Mouse (Mus musculus): ENCODE results near the gene Zscan10.
"Not testable (repeated sequence)": the region's sequence is repeated elsewhere in the genome, so short reads cannot be mapped to it uniquely, and the experiment has no call there.

The Zscan10 gene

GRCm38 (mm10) chr17:23587253-23587652 is 13.4 kb upstream of the Zscan10 start:
- no peak for DNase-seq (ENCODE audit: low spot score in 2 of 2)

GRCm38 (mm10) chr17:23592208-23592925 is 8.3 kb upstream of the Zscan10 start:
- DNase-seq (ENCODE audit: low spot score in 2 of 2) = peak; percentile 80 to 86

GRCm38 (mm10) chr17:23592926-23593300 is 7.7 kb upstream of the Zscan10 start:
- no peak for DNase-seq (ENCODE audit: low spot score in 2 of 2)

GRCm38 (mm10) chr17:23595139-23595538 is 5.5 kb upstream of the Zscan10 start:
- DNase-seq (ENCODE audit: low spot score in 2 of 2) = not testable (repeated sequence)

- peak; percentile 84 to 88 for DNase-seq (ENCODE audit: low spot score in 2 of 2)
Observed at GRCm38 (mm10) chr17:23598582-23599552, 1.8 kb upstream of the Zscan10 start, which contains the start of gene Zfp13. Gene Zfp13 (minus strand): TSS chr17:23599487.

GRCm38 (mm10) chr17:23599605-23600063 is 1.0 kb upstream of the Zscan10 start:
- peak in 1 of 2 experiments; percentile 20 for DNase-seq (ENCODE audit: low spot score in 2 of 2)

- no peak for DNase-seq (ENCODE audit: low spot score in 2 of 2)
Observed at GRCm38 (mm10) chr17:23601836-23602585, 1.4 kb downstream of the Zscan10 start.

GRCm38 (mm10) chr17:23603077-23603476 is 2.4 kb downstream of the Zscan10 start:
- no peak for DNase-seq (ENCODE audit: low spot score in 2 of 2)

GRCm38 (mm10) chr17:23603542-23603941 is 2.9 kb downstream of the Zscan10 start:
- DNase-seq (ENCODE audit: low spot score in 2 of 2) = peak in 1 of 2 experiments; percentile 29

- no peak for DNase-seq (ENCODE audit: low spot score in 2 of 2)
Observed at GRCm38 (mm10) chr17:23604394-23604793, 3.7 kb downstream of the Zscan10 start.

GRCm38 (mm10) chr17:23605220-23605619 is 4.6 kb downstream of the Zscan10 start:
- no peak for DNase-seq (ENCODE audit: low spot score in 2 of 2)

- DNase-seq (ENCODE audit: low spot score in 2 of 2) = no peak
Observed at GRCm38 (mm10) chr17:23609612-23610011, 9.0 kb downstream of the Zscan10 start.

GRCm38 (mm10) chr17:23610361-23610800 is 9.7 kb downstream of the Zscan10 start:
- peak; percentile 82 to 84 for DNase-seq (ENCODE audit: low spot score in 2 of 2)

- peak in 1 of 2 experiments; percentile 17 for DNase-seq (ENCODE audit: low spot score in 2 of 2)
Observed at GRCm38 (mm10) chr17:23617087-23617486, 16.4 kb downstream of the Zscan10 start.

GRCm38 (mm10) chr17:23620351-23620750 is 19.7 kb downstream of the Zscan10 start:
- peak in 1 of 2 experiments; percentile 23 for DNase-seq (ENCODE audit: low spot score in 2 of 2)

GRCm38 (mm10) chr17:23627813-23628212 is 27.2 kb downstream of the Zscan10 start:
- DNase-seq (ENCODE audit: low spot score in 2 of 2) = no peak

GRCm38 (mm10) chr17:23630195-23631020 is 29.8 kb downstream of the Zscan10 start:
- DNase-seq (ENCODE audit: low spot score in 2 of 2) = peak; percentile 49 to 63

- DNase-seq (ENCODE audit: low spot score in 2 of 2) = no peak
Observed at GRCm38 (mm10) chr17:23631241-23631640, 30.6 kb downstream of the Zscan10 start.

GRCm38 (mm10) chr17:23644613-23645495 is 44.2 kb downstream of the Zscan10 start, which contains the start of gene Mmp25:
Gene Mmp25 (minus strand): TSS chr17:23645277.
- DNase-seq (ENCODE audit: low spot score in 2 of 2) = no peak

Measured in spleen, postnatal 36 days (tissue).